8 mouse cellular contexts compared by ENCODE assay signal in the genomic region with DNA sequence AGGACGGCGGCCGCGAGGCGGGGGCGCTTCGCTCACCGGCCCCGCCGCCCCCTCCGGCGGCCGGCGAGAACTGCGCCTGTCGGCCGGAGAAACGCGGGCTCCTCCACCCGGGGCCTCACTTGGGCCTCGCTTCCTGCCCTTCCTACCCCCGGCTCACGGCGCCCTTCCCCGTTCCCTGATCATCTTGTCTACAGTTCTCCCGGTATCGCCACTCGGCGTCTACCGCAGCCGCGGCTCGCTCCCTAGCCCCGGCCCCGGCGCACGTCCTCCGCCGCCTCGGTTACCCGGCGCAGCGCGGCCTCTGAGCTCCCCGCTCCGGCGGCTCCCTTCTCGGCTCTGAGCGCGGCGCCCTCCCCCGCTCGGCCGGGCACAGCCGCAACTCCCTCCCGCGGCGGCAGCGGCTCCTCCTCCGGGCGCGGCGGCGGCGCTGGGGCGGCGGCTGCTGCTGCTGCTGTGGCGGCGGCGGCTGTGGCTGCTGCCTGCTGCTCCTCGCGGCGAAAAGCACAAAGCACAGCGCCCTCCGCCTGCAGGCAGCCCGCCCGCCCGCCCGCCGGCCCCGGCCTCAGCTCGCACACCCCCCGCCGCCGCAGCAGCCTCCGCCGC. TPM values are rescaled to one million over a fixed set of nuclear protein-coding genes. Genes with fewer than 3 reads are reported as not detected.
DNase-seq lines count a peak whose midpoint lies in the region; ATAC-seq and TF ChIP-seq lines count a peak whose summit lies in the region.

No protein-coding gene starts in this region.

- H3K4me3 ChIP-seq in kidney, adult 2 months (ENCODE audit: insufficient read depth, low read depth, low read length), result peak overlapping the region; percentile 95
- peak overlapping the region; percentile 99 for H3K4me3 ChIP-seq in liver, embryonic 16.5 days (ENCODE audit: low read depth, low read length)
- H3K4me3 ChIP-seq in neural tube, embryonic 14.5 days (ENCODE audit: low read depth, low read length), result peak overlapping the region; percentile 99

- H3K9ac ChIP-seq in liver, embryonic 16.5 days (ENCODE audit: low read depth, low read length), result peak overlapping the region; percentile 100
- peak overlapping the region; percentile 99 for H3K9ac ChIP-seq in neural tube, embryonic 14.5 days (replicated peaks; ENCODE audit: low read depth, low read length)

- WGBS in kidney, adult 2 months, result under 1% methylated on average over 82 of the region's 87 CpGs
- under 1% methylated on average over 81 of the region's 87 CpGs for WGBS in liver, embryonic 16.5 days (ENCODE audit: insufficient replicate concordance)
- under 1% methylated on average over 55 of the region's 87 CpGs for WGBS in neural tube, embryonic 14.5 days

- H3K27ac ChIP-seq in kidney, adult 2 months (ENCODE audit: insufficient read depth, low read depth, low read length), result peak overlapping the region; percentile 99
- H3K27ac ChIP-seq in liver, embryonic 16.5 days (ENCODE audit: low read length), result peak overlapping the region; percentile 98
- H3K27ac ChIP-seq in neural tube, embryonic 14.5 days (ENCODE audit: low read depth, low read length), result peak overlapping the region; percentile 93

- H3K9me3 ChIP-seq in liver, embryonic 16.5 days (replicated peaks; ENCODE audit: control insufficient read depth, low read length), result no peaks in the 10 kb centered on the region
- no peaks in the 10 kb centered on the region for H3K9me3 ChIP-seq in neural tube, embryonic 14.5 days (ENCODE audit: control insufficient read depth, low read length)

- no peaks in the 10 kb centered on the region for H3K27me3 ChIP-seq in kidney, adult 2 months (replicated peaks; ENCODE audit: control insufficient read depth, insufficient read depth, low read length)
- H3K27me3 ChIP-seq in liver, embryonic 16.5 days (ENCODE audit: control insufficient read depth, insufficient read depth, low read depth, low read length), result peaks cover 5% of the 10 kb centered on the region
- peaks cover 3% of the 10 kb centered on the region; the same call in 1 of the 2 replicates for H3K27me3 ChIP-seq in neural tube, embryonic 14.5 days (ENCODE audit: control insufficient read depth, insufficient read depth, low read length)

- peak; percentile 59 to 63 for DNase-seq in left cerebral cortex, adult 18-20 months (ENCODE audit: low spot score in 2 of 2)
- DNase-seq in left cerebral cortex, adult 11 months (ENCODE audit: low spot score), result no peak
- peak; percentile 59 to 66 for DNase-seq in cerebellum, postnatal 36 days
- DNase-seq in gastrocnemius, postnatal 14 days, result peak; percentile 76
- DNase-seq in kidney, adult 2 months, result no peak
- DNase-seq in thymus, postnatal 10 days (ENCODE audit: low spot score in 2 of 2), result peak; percentile 72 to 73

- H3K36me3 ChIP-seq in kidney, adult 2 months (ENCODE audit: control insufficient read depth, insufficient read depth, low read length), result no peaks in the 10 kb centered on the region; the same call in 1 of the 2 replicates
- peaks cover 28% of the 10 kb centered on the region for H3K36me3 ChIP-seq in liver, embryonic 16.5 days (ENCODE audit: control insufficient read depth, insufficient read depth)
- peaks cover 25% of the 10 kb centered on the region; the same call in 1 of the 2 replicates for H3K36me3 ChIP-seq in neural tube, embryonic 14.5 days (ENCODE audit: control insufficient read depth, insufficient read depth, low read length)

- no peak for TF ChIP-seq POLR2A in kidney, adult 2 months (IDR thresholded peaks at IDR 0.05; ENCODE audit: low read depth, low read length)

- 0 out of 2 replicates have a peak, but pooled peaks cover 11% of the 10 kb centered on the region for H3K4me1 ChIP-seq in kidney, adult 2 months (ENCODE audit: control insufficient read depth, insufficient read depth, low read length)
- peaks cover 30% of the 10 kb centered on the region for H3K4me1 ChIP-seq in liver, embryonic 16.5 days (ENCODE audit: control insufficient read depth, low read depth, low read length)
- H3K4me1 ChIP-seq in neural tube, embryonic 14.5 days (ENCODE audit: control insufficient read depth, insufficient read depth, low read length), result peaks cover 15% of the 10 kb centered on the region; the same call in 1 of the 2 replicates

- intact Hi-C loops in gastrocnemius, postnatal 14 days (cut with DNase I; ENCODE audit: low total_unique reads), result no loop called here

- no peak for TF ChIP-seq CTCF in kidney, adult 2 months (conservative IDR thresholded peaks at IDR 0.05; ENCODE audit: insufficient read depth, insufficient read length, low read depth, low read length)

- peak; percentile 23 for ATAC-seq in liver, embryonic 16.5 days (ENCODE audit: low read depth)
- ATAC-seq in neural tube, embryonic 14.5 days (ENCODE audit: low read depth), result peak; percentile 25

- peak overlapping the region; percentile 100 for H3K4me2 ChIP-seq in liver, embryonic 16.5 days (ENCODE audit: low read depth, low read length)
- H3K4me2 ChIP-seq in neural tube, embryonic 14.5 days (ENCODE audit: low read depth, low read length), result peak overlapping the region; percentile 97

RNA-seq across cellular contexts. Expression of a gene that starts 2.1 kb away (rescaled TPM):
- 100 to 1,000 TPM; 123 to 140 TPM for total RNA-seq in left cerebral cortex, adult 18-20 months (2021)
- total RNA-seq in gastrocnemius, postnatal 14 days (2021), result 10 to 100 TPM; 38.2 to 45.5 TPM
- polyA plus RNA-seq in kidney, adult 2 months (2012; rRNA removed), result 27.0 and 30.3 TPM in 2 replicates
- polyA plus RNA-seq in liver, embryonic 16.5 days (2015; fragmentation: Nextera tagmentation; extraction: Ambion mirVana), result 44.5 and 46.4 TPM in 2 replicates
- polyA plus RNA-seq in neural tube, embryonic 14.5 days (2014; fragmentation: Nextera tagmentation; extraction: Ambion mirVana), result 70.3 and 81.9 TPM in 2 replicates

RNA-seq across cellular contexts. Expression of a gene that starts 21.0 kb away (rescaled TPM):
- total RNA-seq in left cerebral cortex, adult 18-20 months (2021), result 100 to 1,000 TPM; 224 to 230 TPM
- total RNA-seq in gastrocnemius, postnatal 14 days (2021), result 10 to 100 TPM; 15.9 to 17.5 TPM
- 28.0 TPM in 2 replicates for polyA plus RNA-seq in kidney, adult 2 months (2012; rRNA removed)
- polyA plus RNA-seq in liver, embryonic 16.5 days (2015; fragmentation: Nextera tagmentation; extraction: Ambion mirVana), result 3.0 and 3.2 TPM in 2 replicates
- polyA plus RNA-seq in neural tube, embryonic 14.5 days (2014; fragmentation: Nextera tagmentation; extraction: Ambion mirVana), result 36.5 and 36.7 TPM in 2 replicates

RNA-seq across cellular contexts. Expression of a gene that starts 32.7 kb away (rescaled TPM):
- total RNA-seq in left cerebral cortex, adult 18-20 months (2021), result 10 to 100 TPM; 65.1 to 71.0 TPM
- total RNA-seq in gastrocnemius, postnatal 14 days (2021), result 10 to 100 TPM; 14.8 to 14.9 TPM
- 59.7 and 66.9 TPM in 2 replicates for polyA plus RNA-seq in kidney, adult 2 months (2012; rRNA removed)
- 26.7 and 28.5 TPM in 2 replicates for polyA plus RNA-seq in liver, embryonic 16.5 days (2015; fragmentation: Nextera tagmentation; extraction: Ambion mirVana)
- 86.9 and 88.6 TPM in 2 replicates for polyA plus RNA-seq in neural tube, embryonic 14.5 days (2014; fragmentation: Nextera tagmentation; extraction: Ambion mirVana)

RNA-seq across cellular contexts. Expression of a gene that starts 48.6 kb away (rescaled TPM):
- under 1 TPM; 0.09 to 0.19 TPM for total RNA-seq in left cerebral cortex, adult 18-20 months (2021)
- 1 to 10 TPM in 1 of 2 experiments, under 1 TPM in 1; 0.59 to 1.5 TPM for total RNA-seq in gastrocnemius, postnatal 14 days (2021)
- polyA plus RNA-seq in kidney, adult 2 months (2012; rRNA removed), result 79.5 and 90.6 TPM in 2 replicates
- 1,073 and 1,144 TPM in 2 replicates for polyA plus RNA-seq in liver, embryonic 16.5 days (2015; fragmentation: Nextera tagmentation; extraction: Ambion mirVana)
- polyA plus RNA-seq in neural tube, embryonic 14.5 days (2014; fragmentation: Nextera tagmentation; extraction: Ambion mirVana), result 1.6 and 2.4 TPM in 2 replicates

RNA-seq across cellular contexts. Expression of a gene that starts 48.9 kb away (rescaled TPM):
- total RNA-seq in left cerebral cortex, adult 18-20 months (2021), result 1 to 10 TPM; 2.2 to 2.9 TPM
- 10 to 100 TPM; 58.9 to 61.2 TPM for total RNA-seq in gastrocnemius, postnatal 14 days (2021)
- 0.10 and 0.70 TPM in 2 replicates for polyA plus RNA-seq in kidney, adult 2 months (2012; rRNA removed)
- polyA plus RNA-seq in liver, embryonic 16.5 days (2015; fragmentation: Nextera tagmentation; extraction: Ambion mirVana), result 0.04 TPM in 1 of 2 replicates, not detected in the other
- polyA plus RNA-seq in neural tube, embryonic 14.5 days (2014; fragmentation: Nextera tagmentation; extraction: Ambion mirVana), result 0.12 and 0.23 TPM in 2 replicates

Comparison
In these comparisons a context has a peak if more than half of its experiments do, and no peak if none do; other contexts are left out.
1. DNase-seq: peak in left cerebral cortex, adult 18-20 months (2 of 2), cerebellum, postnatal 36 days (2 of 2), gastrocnemius, postnatal 14 days (single experiment) and thymus, postnatal 10 days (2 of 2); none in left cerebral cortex, adult 11 months (single experiment) and kidney, adult 2 months (single experiment).
2. Peak in every context shown above with its lines, with median percentiles within 50 percentile points of each other: H3K27ac ChIP-seq and H3K4me3 ChIP-seq.